Mouse (Mus musculus) CD8-positive naive resting alpha-beta T cell, adult 2 months (primary cell): ENCODE data around the gene Gm20920.
"Not testable (repeated sequence)": the region's sequence is repeated elsewhere in the genome, so short reads cannot be mapped to it uniquely, and the experiment has no call there.

Experiments used
- DNase-seq, 2 experiments: peaks; one replicate each; pipeline ENCODE4 v3.0.0; 2022; ENCODE audit warnings: low read depth in 2 of 2, low spot score in 2 of 2

Gm20920 gene

GRCm38 (mm10) chrY:51851820-51852219 lies at the start of gene Gm20920:
Gene Gm20920 (plus strand): TSS chrY:51852120.
- not testable (repeated sequence) for DNase-seq
